Mouse (Mus musculus) left cerebral cortex, postnatal 36 days (tissue): Measurements from ENCODE around the gene Fbxw14. TPM values are rescaled to one million over a fixed set of nuclear protein-coding genes. Genes with fewer than 3 reads are reported as not detected.
"Not testable (repeated sequence)": the region's sequence is repeated elsewhere in the genome, so short reads cannot be mapped to it uniquely, and the experiment has no call there.

Experiments
- DNase-seq, 2 experiments: peaks; one replicate each; pipeline ENCODE4 v3.0.0; 2021 to 2022; ENCODE audit warnings: low spot score in 2 of 2, mixed read lengths in 1 of 2
- intact Hi-C: fragments of 180-260 bp; cut with DNase I; formaldehyde crosslinking; loops from one replicate; pipeline ENCODE4 v1.15.1; 2025
- total RNA-seq, 2 experiments: library from RNA; stranded (reverse); gene quantifications; 2 replicates each; pipeline ENCODE4 v1.2.3; 2021

The Fbxw14 gene
- total RNA-seq, result not detected

DNA sequence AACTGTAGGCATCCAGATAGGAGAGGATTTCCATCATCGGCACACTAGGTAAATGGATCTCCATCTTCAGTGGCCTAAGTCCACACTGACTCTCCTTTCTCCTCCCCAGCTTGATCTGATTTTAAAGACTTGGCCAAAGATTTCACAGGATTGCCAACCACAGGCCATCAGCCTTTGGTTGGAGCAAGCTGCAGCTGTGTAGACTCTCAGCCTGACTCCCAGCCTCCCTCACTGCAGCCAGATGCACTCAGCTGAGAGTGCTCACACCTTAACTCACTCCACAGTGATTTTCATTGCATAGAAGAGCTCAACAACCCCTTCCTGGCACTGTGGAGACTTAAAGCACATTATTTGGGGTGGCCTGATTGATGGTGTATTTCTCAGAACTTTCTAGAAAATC lies at the start of gene Fbxw14:
Gene Fbxw14, minus strand, starts transcription at position 101 of the 400 bp plus-strand sequence.
- intact Hi-C loops, DNase-seq: not testable (repeated sequence)

DNA sequence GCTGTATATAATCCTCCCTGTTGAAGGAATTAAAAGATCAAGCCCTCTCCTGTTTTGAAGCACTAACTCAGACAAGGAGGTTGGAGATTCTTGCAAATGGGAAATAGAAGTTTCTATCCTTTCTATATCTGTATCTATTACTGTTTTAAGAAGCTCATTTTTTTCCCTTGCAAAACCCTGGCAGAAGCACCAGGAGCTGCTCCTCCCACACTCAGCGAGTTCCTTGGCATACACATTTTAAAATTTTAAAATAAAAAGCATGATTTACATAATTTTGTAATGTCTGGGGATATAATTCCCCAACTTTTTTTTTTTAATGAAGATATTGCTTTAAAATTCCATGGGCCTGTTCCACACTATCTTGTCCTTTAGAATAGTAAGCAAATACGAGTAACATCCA lies 24.4 kb downstream of the Fbxw14 start:
- intact Hi-C loops, result no loop called here
- peak; percentile 6 to 7 for DNase-seq

- intact Hi-C loops, result no loop called here
Observed at GRCm38 (mm10) chr9:109234654-109235053, 52.8 kb downstream of the Fbxw14 start, which contains the start of gene Fbxw20. Fbxw20 (minus strand) TSS chr9:109234754.

More at GRCm38 (mm10) chr9:109234654-109235053, 52.8 kb downstream of the Fbxw14 start, which contains the start of gene Fbxw20:
- DNase-seq, result no peak

Other genes starting within 250 kb of the Fbxw14 start
- gene Shisa5, start 249.1 kb downstream of the Fbxw14 start, total RNA-seq, result 10 to 100 TPM; 63.9 to 74.8 TPM
- gene Trex1, start 227.9 kb downstream of the Fbxw14 start, total RNA-seq, result 10 to 100 TPM; 12.5 to 15.7 TPM
- 10 to 100 TPM; 26.6 to 34.1 TPM for gene Atrip, start 213.6 kb downstream of the Fbxw14 start, total RNA-seq
- gene Ccdc51, start 205.2 kb downstream of the Fbxw14 start, total RNA-seq, result 1 to 10 TPM; 7.2 to 8.1 TPM
- gene Tma7, start 205.1 kb downstream of the Fbxw14 start, total RNA-seq, result 100 to 1,000 TPM; 348 to 352 TPM
- 10 to 100 TPM; 60.3 to 77.9 TPM for gene Plxnb1, start 192.3 kb downstream of the Fbxw14 start, total RNA-seq
- not detected for gene Fbxw21, start 125.6 kb downstream of the Fbxw14 start, total RNA-seq
- not detected for gene Fbxw13, start 91.7 kb downstream of the Fbxw14 start, total RNA-seq
- gene Fbxw20, start 52.9 kb downstream of the Fbxw14 start, total RNA-seq, result not detected
- not detected for gene Fbxw28, start 52.0 kb upstream of the Fbxw14 start, total RNA-seq
- gene Fbxw22, start 116.6 kb upstream of the Fbxw14 start, total RNA-seq, result not detected
- not detected for gene Fbxw16, start 161.5 kb upstream of the Fbxw14 start, total RNA-seq
- gene Fbxw19, start 208.2 kb upstream of the Fbxw14 start, total RNA-seq, result not detected